Mouse (Mus musculus) heart, postnatal 36 days (tissue): ENCODE measurements at regions not wholly inside any gene's neighbourhood (a gene's known extent, or its start where the extent isn't known, plus 50 kb on each side); places are given as distances from the start of the nearest gene placed in this dataset.

Source experiments
- DNase-seq, 2 experiments: peaks; one replicate each; pipeline ENCODE4 v3.0.0; 2021 to 2022
- intact Hi-C: fragments of 180-260 bp; cut with DNase I; formaldehyde crosslinking; loops from one replicate; pipeline ENCODE4 v1.15.1; 2025

DNA sequence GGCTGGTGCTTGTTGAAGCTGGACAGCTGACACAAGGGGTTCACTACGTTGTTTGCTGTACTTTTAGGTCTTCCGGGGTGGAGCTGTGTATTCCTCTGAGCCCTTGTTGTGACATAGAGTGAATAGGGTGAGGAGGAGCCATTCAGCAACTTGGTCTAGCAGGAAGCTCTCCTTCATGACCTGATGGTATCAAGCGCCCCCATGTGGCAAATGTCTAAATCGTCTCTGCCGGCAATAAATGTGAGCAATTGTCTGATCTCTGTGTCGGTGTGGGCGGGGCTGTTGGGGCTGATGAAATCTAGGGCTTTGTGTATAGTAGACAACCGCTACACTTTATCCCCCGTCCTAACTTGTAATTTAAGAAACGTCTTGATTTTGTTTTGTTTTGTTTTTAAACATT lies 79.2 kb upstream of the Serbp1 start:
- DNase-seq: peak; percentile 85 to 86

DNA sequence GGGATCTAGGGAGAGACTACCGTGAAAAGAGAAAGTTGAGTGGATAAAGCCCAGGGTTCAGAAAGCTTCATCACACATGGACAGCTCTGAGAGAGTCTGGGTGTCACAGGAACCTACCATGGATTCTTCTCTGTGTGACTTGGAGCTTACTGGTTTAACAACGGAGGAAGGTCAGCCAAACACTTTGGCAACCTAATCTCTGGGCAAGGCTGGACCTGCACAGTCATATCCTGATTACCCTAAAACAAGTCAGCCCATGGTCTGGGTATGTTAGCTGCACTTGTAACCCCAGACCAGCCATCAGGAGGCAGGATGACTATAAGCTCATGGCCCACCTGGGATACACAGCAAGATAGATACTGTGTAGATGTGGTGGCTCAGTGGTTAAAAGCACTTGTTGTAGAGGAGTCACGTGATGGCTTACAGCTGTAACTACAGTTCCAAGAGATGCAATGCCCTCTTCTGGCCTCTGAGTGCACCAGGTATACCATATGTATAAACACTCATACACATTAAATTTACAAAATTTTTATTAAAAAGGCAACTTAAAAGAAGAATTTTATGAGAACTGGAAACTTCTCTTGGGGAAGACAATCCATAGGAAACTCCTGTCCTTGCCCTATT lies 85.0 kb upstream of the Serbp1 start:
- no peak for DNase-seq
- intact Hi-C loops: loop anchor here (10.0 kb wide), 1 partner anchor 618 kb away; the partner anchor contains the start of gene Mad2l1

More for the DNA sequence above, 79.2 kb upstream of the Serbp1 start:
- intact Hi-C loops: loop anchor here (1.0 to 10.0 kb wide), 5 partner anchors 122 to 624 kb away; partner anchors contain the start of genes Gng12 and Mad2l1

DNA sequence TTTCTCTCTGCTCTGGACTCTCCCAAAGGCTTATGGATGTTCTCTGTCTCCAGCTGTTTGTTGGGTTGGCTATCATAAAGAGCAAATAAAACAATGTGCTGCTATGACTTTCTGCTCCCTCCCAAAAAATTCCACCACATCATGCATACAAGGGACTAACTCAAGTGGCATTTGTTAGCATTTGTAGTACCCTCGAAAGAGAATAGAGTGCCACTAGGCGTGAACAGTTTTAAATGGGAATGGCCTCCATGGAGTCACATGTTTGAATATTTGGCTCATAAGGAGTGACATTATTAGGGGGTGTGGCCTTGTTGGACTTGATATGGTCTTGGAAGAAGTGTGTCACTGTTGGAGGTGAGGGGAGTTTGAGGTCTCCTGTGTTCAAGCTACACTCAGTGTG lies 86.5 kb upstream of the Serbp1 start:
- intact Hi-C loops: loop anchor here (10.0 kb wide), 1 partner anchor 617 kb away; the partner anchor contains the start of gene Mad2l1
- DNase-seq: no peak

DNA sequence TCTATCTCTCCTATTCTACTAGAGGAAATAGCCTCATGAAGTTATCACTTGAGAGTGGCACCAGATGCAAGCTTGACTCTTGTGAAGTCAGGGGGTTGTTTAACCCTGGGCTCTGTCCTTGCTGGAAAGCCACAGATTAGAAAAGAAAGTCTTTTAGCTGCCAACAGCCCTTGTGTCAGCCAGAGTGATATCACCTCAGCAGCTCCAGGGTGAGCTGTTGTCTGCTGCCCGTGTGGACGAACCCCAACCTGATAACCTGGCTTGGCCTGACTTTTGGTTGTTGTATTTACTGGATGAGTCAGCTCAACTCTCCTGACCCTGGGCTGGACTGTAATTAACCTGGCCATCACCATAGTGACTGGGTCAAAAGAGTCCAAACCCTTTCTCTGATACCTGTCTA lies 88.6 kb upstream of the Serbp1 start:
- intact Hi-C loops: no loop called here

DNA sequence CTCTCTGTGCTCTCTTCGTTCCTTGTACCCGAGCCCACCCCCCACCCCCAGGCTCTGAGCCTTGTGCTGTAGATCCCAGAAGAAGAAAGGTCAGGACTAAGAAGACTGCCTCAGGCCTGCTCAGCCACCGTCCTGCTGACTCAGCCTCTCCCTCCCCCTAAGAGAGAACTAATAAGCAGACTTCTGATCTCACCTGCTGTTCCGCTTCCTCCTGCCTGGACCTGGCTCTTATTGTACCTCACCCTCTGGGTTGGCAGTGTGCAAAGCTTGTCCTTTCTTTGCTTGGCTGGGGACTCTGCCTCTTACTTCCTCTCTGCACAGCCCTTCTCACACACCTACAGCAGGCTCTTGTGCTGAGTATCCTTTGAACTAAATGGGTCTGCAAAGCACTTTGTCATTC lies 91.3 kb upstream of the Serbp1 start:
- intact Hi-C loops: no loop called here
- DNase-seq: no peak

More for the DNA sequence above, 88.6 kb upstream of the Serbp1 start:
- DNase-seq: no peak

DNA sequence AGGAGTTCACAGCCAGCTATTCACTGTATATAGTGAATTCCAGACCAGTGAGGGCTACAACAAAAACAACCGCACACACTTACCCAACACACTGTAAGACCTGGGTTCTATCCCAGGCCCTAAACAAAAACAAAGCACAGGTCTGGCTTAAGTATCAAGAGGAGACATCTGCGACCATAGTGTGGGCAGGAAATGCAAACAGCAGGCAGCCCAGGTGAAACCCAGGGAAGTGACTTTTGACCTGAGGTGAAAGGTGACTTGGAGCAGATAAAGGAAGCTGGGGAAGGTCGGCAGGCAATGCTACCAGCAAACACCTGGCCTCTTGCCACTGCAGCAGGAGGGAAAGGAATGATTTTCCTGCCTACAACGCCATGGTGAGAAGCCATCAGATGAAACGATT lies 92.0 kb upstream of the Serbp1 start:
- intact Hi-C loops: no loop called here
- no peak for DNase-seq

DNA sequence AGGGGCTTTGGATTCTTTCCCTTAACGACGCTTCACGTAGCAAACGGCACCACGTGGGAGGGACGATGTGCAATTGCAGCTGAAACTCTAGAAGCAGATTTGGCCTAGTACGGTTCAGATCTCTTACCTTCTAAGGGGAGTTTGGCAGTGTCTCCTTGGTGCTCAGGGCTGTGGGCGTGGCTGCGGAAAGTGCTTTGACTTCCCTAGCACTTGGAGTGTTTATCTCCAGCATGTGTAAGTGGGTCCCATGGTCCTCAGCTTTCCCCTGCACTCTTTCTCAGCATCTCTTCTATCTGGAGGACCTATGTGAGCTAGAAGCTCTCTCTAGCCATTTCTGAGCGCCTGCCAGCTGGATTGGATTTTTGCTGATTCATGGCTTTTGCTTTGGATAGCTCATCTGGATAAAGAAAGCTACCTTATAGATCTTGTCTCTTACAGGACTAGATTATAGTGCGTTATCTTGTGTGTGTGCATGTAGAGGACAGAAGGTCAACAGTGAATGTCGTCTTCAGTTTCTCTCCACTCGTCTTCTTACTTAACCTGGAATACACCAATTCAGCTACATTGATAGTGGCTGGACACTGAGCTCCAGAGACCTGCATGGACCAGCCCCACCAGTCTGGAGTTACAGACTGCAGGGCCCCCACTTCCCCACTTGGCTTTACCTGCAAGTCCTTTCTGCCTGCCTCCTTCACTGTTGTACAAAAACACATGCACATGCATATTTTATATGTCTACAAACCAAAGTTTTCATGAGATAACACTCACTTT lies 92.8 kb upstream of the Serbp1 start:
- no peak for DNase-seq
- intact Hi-C loops: loop anchor here (5.0 kb wide), 1 partner anchor 308 kb away; no protein-coding TSS in a partner anchor

DNA sequence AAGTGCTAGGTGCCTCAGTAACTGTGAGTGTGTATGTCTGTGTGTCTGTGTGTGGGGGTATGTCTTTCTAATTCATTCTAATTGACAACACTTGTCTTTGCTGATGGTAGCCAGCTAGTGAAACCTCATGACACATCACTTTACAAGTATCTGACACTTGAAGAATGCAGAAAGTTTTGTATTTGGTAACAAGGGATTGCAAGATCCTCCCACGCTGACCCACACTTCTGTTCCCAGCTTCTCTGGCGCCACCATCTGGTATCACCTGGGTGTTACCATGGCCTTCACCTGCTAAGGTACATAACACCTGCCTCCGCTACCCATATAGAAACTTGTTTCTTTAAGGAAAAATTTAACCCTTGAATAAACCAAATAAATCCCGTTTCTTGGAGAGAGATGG lies 95.8 kb upstream of the Serbp1 start:
- intact Hi-C loops: loop anchor here (1.0 to 5.0 kb wide), 3 partner anchors 105 to 305 kb away; partner anchors contain the start of gene Gadd45a
- peak; percentile 62 to 72 for DNase-seq

DNA sequence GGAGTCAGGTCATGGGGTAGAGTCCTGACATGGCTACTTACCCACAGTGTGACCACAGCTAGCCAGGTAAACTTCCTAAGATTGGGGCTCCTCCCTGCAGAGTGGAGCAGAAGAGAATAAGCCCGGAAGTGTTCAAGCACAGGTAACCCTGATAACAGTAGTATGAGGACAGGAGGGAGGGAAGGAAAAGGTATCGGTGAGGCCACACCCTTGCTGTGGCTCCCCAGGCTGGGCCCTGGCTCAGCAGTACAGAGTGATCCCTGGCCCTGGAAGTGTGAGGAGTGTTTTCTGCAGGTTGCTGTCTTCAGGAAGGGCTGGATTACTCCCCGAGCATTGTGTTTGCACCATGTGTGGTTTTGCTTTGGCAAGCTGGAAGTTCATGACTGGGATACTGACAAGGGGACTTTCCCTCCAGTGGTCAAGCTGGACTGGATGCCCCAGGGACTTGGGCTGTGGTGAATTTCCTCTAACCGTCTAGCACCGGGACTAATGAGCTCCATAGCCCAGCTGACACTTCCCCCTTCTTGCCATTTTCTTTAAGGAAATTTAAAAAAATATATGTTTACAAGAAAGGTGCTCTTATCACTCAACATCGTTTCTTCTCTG lies 97.2 kb upstream of the Serbp1 start:
- intact Hi-C loops: loop anchor here (5.0 kb wide), 1 partner anchor 303 kb away; no protein-coding TSS in a partner anchor
- DNase-seq: no peak

DNA sequence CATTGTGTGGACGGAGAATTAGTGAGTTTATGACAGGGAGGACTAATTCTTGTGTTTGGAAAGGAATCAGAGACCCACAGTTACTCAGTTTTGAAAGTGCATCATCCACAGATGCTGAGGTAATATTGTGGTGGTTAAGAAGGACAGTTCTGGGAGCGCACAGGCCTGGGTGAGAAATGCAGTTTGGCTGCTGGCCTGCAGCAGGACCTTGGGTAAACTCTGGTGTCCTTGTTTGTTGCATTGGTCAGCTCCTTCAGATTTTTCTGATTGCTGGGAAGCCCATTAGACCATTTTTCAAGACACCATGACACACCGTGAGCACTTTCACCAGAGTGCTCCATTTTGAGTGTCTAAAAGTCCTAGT lies 99.0 kb upstream of the Serbp1 start:
- no peak for DNase-seq
- intact Hi-C loops: no loop called here

DNA sequence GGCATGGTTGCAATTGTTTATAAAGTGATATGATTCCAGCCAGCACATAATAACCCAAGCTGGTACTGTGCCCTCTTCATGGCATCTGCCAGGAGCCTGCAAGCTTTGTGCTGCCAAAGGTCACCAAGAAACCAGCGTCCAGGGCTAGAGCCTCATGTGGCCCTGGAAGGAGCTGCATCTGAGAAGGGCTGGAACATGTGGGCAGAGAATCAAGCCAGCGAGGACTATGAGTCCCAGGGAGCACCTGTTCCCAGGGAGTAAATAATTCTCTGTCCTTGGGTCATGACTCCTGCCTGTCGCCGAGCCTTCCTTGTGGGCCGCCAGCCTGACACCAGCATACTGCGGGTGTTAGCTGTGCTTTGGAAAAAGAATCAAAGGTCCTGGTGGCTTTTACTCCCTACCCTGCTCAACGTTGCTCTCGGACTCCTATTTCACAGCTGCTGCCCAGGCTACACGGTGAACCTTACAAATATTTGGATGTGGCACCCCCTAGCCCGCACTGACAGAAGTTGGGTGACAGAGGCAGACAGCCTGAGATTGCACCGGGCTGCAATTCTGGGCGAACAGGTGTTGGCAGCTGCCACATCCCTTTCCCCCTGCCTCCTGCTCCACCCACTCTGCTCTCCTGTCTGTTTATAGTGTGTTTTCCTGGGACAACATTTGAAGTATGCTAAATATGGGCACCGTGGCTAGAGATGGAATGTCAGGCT lies 99.5 kb upstream of the Serbp1 start:
- intact Hi-C loops: no loop called here
- no peak for DNase-seq

DNA sequence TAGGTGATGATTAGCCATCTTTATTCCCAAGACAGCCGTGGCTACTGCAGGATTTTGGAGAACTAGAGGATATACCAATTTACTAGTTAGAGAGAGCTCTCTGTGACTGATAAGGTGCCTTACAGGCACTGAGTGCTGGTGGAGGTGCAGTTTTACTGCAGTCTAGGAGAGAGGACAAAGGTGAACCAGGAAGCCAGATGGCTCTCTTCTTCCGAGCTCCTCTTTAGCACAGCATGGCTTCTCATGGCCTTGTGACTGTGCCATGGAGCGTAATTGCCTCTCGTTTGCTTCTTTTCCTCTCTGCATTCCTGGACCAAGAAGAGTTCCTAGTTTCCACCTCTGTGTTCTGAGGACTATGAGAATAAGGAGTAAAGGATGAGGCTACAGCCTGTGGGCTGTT lies 100.2 kb upstream of the Gadd45a start:
- intact Hi-C loops: no loop called here
- DNase-seq: no peak

DNA sequence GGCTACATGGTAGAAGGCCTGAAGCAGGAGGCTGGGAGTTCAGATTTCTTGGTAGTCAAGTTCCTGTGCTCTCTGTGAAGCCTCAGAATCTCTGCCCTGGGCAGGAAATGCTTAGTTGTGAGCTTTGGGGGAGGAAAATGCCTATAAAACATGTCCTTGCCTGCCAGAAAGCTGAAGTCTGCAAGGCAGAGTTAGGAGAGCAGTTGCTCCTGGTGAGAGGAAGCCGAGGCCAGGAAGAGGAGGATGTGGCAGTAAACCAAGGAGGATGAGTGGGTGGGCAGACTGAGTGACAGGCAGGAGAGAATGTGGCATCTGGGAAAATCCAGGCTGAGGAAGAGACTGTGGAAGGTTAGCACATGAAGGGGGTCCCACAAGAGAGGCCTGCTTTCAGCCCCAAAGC lies 97.7 kb upstream of the Gadd45a start:
- intact Hi-C loops: no loop called here
- no peak for DNase-seq

DNA sequence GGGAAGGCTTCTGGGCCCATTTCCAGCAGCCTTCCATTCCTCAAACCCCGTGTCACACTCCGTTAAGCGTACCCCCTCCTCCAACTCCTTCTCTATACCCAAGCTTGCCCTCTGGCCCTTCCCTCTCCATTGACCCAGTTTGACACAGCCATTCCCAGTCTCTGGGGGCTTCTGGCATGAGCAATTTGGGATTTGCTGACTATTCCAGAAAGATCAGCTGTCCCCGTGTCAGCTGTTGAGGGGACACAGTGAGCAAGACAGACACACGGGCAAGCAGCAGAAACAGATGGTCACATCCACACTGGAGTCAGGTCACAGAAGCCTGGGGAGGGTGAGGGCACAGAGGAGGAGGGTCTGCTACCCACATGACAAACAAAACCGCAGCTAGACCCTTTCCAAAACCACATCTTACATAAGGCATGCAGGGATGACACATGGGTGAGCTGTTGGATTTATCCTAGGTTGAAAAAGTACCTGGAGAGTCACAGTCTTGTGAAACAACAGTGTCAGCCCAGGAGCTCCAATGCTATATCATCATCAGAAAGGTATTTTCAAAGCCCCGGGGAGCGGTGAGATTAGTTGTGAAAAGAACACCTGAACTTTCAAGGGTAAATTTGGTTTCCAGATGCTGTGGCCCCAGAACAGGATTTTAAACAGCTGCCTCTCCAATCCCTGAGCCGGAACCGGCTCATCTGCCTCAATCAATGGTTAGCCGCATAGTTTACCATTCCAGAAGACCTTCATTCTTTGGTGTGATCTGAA lies 93.5 kb upstream of the Gadd45a start:
- intact Hi-C loops: no loop called here
- DNase-seq: no peak

DNA sequence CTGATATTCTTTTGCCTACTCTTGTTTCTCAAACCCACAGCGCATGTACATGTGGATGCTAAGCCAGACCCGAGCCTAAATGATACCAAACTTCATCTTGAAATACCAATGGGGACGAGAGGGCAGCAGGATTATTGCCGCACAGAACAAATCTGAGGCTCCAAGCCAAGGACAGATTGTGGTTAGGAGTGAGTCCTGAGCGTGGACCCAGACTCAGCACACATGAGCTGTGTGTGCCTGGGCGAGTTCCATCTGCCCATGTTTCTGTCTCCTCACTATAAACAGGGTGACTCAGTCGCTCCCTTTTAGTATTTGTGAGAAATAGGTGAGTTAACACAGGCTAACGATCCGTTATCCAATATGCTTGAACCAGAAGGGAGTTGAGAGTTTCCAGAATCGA lies 92.4 kb upstream of the Gadd45a start:
- intact Hi-C loops: no loop called here
- no peak for DNase-seq

DNA sequence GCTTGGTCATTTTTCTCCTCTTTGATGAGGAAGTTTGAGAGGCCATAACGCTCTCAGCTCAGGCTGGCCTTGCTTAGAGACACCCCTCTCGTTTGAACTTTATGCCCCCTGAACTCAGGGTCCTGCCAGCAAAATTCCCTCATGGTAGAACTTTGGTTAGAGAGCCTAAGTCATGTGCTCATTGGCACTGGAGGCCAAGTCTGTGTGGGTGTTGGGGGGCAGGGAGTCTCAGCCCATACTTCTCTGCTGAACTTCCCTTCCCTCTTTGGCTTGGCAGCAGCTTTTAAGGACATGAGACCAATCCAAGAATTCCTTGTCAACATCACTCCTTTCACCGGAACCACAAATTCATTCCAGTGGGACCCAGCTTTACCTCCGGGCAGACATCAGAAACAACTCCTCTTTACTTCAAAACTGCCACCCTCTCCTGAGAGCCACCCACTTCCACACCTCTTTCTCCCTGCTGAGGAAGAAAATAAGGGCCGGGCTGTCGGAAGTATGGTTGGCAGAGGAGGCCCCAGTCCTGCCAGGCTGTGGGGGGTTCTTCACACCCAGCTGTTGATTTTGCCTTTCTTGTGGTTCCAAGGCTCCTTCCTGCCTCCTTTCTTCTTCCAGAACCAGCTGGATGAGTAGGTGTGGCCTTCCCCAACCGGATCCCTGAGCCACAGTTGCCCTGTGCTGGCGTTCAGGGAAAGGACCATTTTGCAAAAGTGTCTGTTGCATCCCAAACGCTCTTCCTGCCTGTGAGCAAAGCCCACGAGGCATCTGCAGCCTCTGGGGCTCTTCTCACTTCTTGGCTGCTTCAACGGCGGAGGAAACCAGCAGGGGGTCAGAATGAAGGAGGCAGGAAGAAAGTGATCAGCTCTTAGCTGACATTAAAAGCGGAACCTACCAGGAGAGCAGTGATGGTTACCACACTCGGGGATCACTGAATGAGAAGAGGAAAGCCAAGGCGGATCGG lies 91.5 kb upstream of the Gadd45a start:
- intact Hi-C loops: no loop called here
- DNase-seq: no peak

DNA sequence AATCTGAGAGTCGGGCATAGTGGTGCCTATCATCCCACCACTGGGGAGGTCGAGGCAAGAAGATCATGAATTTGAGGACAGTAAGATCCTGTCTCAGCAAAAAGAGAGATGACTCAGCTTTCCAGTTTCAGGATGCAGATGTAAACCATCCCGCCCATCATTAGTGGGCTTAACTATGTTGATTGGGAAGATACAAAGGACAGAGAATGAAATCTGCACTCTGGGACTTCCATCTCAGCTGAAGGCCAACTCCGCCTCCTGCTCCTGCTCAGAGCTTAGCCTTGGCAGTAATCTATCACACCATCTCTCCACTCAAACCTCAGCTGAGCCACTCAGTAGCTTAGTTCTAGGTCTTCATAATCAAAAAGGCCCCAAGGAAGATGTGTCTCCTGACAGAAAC lies 90.5 kb upstream of the Gadd45a start:
- intact Hi-C loops: no loop called here
- DNase-seq: no peak

DNA sequence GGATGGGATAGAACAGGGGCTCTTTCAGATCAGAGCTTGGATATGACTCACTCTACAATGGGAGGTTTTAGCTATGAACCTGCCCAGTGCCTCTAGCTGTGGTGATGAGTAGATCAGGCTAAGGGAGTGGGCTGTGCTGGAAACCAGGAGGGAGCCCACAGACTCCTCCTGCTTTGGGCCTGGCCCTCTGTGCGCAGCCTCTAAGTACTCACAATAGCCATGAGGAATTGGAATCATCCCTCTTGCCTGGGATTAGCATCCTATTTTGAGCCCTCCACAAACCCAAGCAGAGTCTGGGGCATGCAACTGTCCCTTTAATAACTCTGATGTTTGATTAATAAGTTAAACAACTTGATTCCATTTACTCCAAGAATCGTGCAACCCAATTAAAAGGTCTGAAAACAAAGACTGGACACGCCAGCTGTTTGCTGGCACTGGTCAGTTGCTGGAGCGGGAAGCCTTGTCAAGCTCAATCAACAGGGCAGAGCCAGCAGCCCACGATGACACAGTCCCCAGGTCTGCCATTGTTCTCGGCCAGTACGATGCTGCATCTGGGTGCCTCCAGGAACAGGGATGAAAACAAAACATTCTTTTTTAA lies 88.6 kb upstream of the Gadd45a start:
- intact Hi-C loops: no loop called here
- no peak for DNase-seq

DNA sequence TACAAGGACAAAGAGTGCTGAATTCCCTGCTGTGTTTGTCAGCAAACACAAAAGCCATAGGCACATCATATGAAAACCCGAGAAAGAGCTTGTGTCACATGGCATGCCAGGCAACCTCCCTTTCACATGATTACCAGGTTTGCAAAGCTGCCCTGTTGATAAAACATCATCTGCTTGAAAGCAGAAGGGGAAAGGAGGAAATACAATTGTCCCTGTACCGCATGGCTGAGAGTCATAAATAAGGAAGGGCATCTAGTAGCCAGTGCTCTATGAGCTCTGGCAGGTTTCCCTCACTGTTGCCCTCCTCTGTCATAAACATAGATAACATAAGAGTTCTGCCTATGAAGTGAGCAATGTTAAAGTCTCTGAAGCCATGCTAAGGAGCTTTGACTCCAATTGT lies 86.8 kb upstream of the Gadd45a start:
- intact Hi-C loops: no loop called here
- no peak for DNase-seq
